Mouse (Mus musculus) layer of hippocampus, adult 18-20 months (tissue): Measurements from ENCODE around the gene 1700016D06Rik. TPM values are rescaled to one million over a fixed set of nuclear protein-coding genes. Genes with fewer than 3 reads are reported as not detected.

Experiments
- DNase-seq, 2 experiments: peaks; one replicate each; pipeline ENCODE4 v3.0.0; 2022; ENCODE audit warnings: low spot score in 2 of 2
- microRNA-seq, 2 experiments: library from miRNA; unstranded; fragments of <30 nt; microRNA quantifications; one replicate each; pipeline ENCODE4 v1.2.0; 2021
- total RNA-seq, 2 experiments: library from RNA; stranded (reverse); gene quantifications; 2 replicates each; pipeline ENCODE4 v1.2.3; 2021

Gene 1700016D06Rik
- total RNA-seq, 2 experiments from 2014 or later, result not detected

- DNase-seq, result peak; percentile 96
These were observed 65.2 kb downstream of the 1700016D06Rik start, which contains the start of gene Ankrd10 for GRCm38 (mm10) chr8:11635611-11636081. Gene Ankrd10 (minus strand): TSS chr8:11635757.

- peak; percentile 78 to 89 for DNase-seq
These were observed 65.8 kb downstream of the 1700016D06Rik start for GRCm38 (mm10) chr8:11635012-11635577.

GRCm38 (mm10) chr8:11634331-11635011, 66.4 kb downstream of the 1700016D06Rik start:
- DNase-seq, result no peak

- DNase-seq, result no peak
These were observed 67.4 kb downstream of the 1700016D06Rik start for GRCm38 (mm10) chr8:11633414-11633813.

GRCm38 (mm10) chr8:11632406-11632805, 68.5 kb downstream of the 1700016D06Rik start:
- no peak for DNase-seq

- no peak for DNase-seq
These were observed 71.7 kb downstream of the 1700016D06Rik start for GRCm38 (mm10) chr8:11629206-11629605.

GRCm38 (mm10) chr8:11628506-11629132, 72.2 kb downstream of the 1700016D06Rik start:
- DNase-seq, result peak in 1 of 2 experiments; percentile 73

GRCm38 (mm10) chr8:11627717-11628116, 73.1 kb downstream of the 1700016D06Rik start:
- no peak for DNase-seq

GRCm38 (mm10) chr8:11625084-11625483, 75.8 kb downstream of the 1700016D06Rik start:
- no peak for DNase-seq

GRCm38 (mm10) chr8:11619091-11619490, 81.8 kb downstream of the 1700016D06Rik start:
- DNase-seq, result no peak

- DNase-seq, result peak; percentile 19 to 49
These were observed 82.8 kb downstream of the 1700016D06Rik start for GRCm38 (mm10) chr8:11618063-11618462.

- peak; percentile 23 to 53 for DNase-seq
These were observed 84.6 kb downstream of the 1700016D06Rik start for GRCm38 (mm10) chr8:11616294-11616693.

GRCm38 (mm10) chr8:11614126-11614835, 86.6 kb downstream of the 1700016D06Rik start:
- DNase-seq, result peak in 1 of 2 experiments; percentile 19

- no peak for DNase-seq
These were observed 92.0 kb downstream of the 1700016D06Rik start for GRCm38 (mm10) chr8:11608848-11609247.

Small RNA genes lying within 50 kb of the gene (microRNA-seq; reads per million reads assigned to microRNA genes)
- 0.25 to 0.78 reads per million in 2 experiments for gene Mir7238

Other genes starting within 250 kb of the 1700016D06Rik start
- under 1 TPM; 0.30 to 0.89 TPM for gene Rab20, start 222.4 kb downstream of the 1700016D06Rik start, total RNA-seq
- 10 to 100 TPM; 56.0 to 59.7 TPM for gene Naxd, start 203.6 kb downstream of the 1700016D06Rik start, total RNA-seq
- gene Cars2, start 150.3 kb downstream of the 1700016D06Rik start, total RNA-seq, result 10 to 100 TPM; 18.8 to 23.3 TPM
- gene Ing1, start 145.5 kb downstream of the 1700016D06Rik start, total RNA-seq, result 10 to 100 TPM; 36.7 to 49.9 TPM
- 10 to 100 TPM; 58.0 to 60.6 TPM for gene Ankrd10, start 65.3 kb downstream of the 1700016D06Rik start, total RNA-seq
- 100 to 1,000 TPM; 107 to 109 TPM for gene Arhgef7, start 26.7 kb upstream of the 1700016D06Rik start, total RNA-seq
- gene Tex29, start 139.4 kb upstream of the 1700016D06Rik start, total RNA-seq, result under 1 TPM in 1 of 2 experiments, not detected in 1; 0.58 TPM